Mouse (Mus musculus): ENCODE results near the gene Psmb3.

DNA sequence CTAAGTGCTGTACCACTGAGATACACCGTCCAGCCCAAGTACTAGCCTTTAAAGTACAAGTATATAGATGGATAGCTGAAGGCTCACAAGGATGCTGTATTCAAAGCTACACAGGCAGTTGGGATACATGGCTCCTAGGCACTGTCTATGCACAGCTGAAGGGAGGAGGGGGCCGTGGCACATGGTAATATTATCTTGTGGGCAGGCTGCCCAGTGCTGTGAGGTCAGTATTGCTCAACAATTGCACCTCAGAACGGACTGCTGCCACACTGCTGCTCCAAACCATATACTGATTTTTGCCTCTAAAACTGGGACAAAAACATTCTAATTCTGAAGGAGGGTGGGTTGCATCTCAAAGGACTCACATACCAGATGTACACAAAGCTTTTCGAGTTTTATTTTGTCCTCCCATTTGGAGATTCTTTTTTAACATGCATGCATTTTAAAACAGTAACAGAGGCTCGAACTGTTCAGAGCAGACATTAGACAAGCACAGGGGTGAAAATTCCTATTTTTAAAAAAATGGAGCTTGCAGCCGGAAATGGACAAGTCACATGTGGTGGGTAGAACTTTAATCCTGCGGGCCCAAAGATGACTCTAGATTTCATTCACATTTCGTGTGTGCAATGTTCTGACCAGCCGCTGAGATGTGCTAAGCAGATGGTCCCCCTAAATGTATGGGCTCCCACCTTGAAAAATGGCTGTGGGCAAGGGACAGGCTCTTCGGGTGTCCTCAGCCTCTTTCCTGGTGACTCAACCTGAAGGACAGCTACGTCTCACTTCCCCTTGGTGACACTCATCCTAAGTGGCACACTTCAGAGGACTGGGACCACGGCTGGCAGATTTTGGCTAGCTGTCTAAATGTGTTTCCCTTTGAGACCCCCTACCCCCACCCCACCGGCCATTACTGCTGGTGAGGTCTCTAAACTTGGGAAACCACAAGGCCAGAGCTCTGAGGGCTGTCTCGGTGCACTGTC lies 11.9 kb downstream of the Psmb3 start:
- TF ChIP-seq CTCF (conservative IDR thresholded peaks at IDR 0.05; ENCODE audit: low read length) (no peak), POU5F1 (IDR thresholded peaks at IDR 0.05; ENCODE audit: borderline replicate concordance, low read length) (no peak)
